Mouse (Mus musculus) intestine, postnatal 0 days (tissue): ENCODE measurements around the gene Cpt2. TPM values are rescaled to one million over a fixed set of nuclear protein-coding genes. Genes with fewer than 3 reads are reported as not detected.

Experiments
- ATAC-seq: fragments of 200-750 bp; cut with Nextera tagmentation; 2 replicates; pipeline ENCODE4 v1.8.0; 2017; ENCODE audit warnings: mild to moderate bottlenecking, moderate TSS enrichment, moderate library complexity
- H3K27ac ChIP-seq: fragments of 300-500 bp; sonication (generic); 2 replicates; pipeline ENCODE4 v1.5.1; 2014; ENCODE audit warnings: mild to moderate bottlenecking, low read depth, low read length, moderate library complexity
- H3K27me3 ChIP-seq: fragments of 300-500 bp; sonication (generic); replicated peaks from 2 replicates; pipeline ENCODE4 v1.6.1; 2014; ENCODE audit warnings: low read length, mixed read lengths; ENCODE audit not compliant: control insufficient read depth, insufficient read depth
- H3K36me3 ChIP-seq: fragments of 300-500 bp; sonication (generic); 2 replicates; pipeline ENCODE4 v1.6.1; 2014; ENCODE audit warnings: mild to moderate bottlenecking, moderate library complexity; ENCODE audit not compliant: control insufficient read depth, insufficient read depth
- H3K4me1 ChIP-seq: fragments of 300-500 bp; sonication (generic); replicated peaks from 2 replicates; pipeline ENCODE4 v1.6.1; 2014; ENCODE audit warnings: antibody characterized with exemption, low read length, mixed read lengths; ENCODE audit not compliant: control insufficient read depth, insufficient read depth
- H3K4me2 ChIP-seq: fragments of 300-500 bp; sonication (generic); replicated peaks from 2 replicates; pipeline ENCODE4 v1.6.1; 2014; ENCODE audit warnings: low read depth, mild to moderate bottlenecking, moderate library complexity
- H3K4me3 ChIP-seq: fragments of 300-500 bp; sonication (generic); 2 replicates; pipeline ENCODE4 v1.5.1; 2014; ENCODE audit warnings: low read depth, low read length
- H3K9ac ChIP-seq: fragments of 300-500 bp; sonication (generic); 2 replicates; pipeline ENCODE4 v1.6.1; 2014; ENCODE audit warnings: mild to moderate bottlenecking, low read depth, low read length
- H3K9me3 ChIP-seq: fragments of 300-500 bp; sonication (generic); 2 replicates; pipeline ENCODE4 v1.6.1; 2016; ENCODE audit warnings: mixed run types; ENCODE audit not compliant: control insufficient read depth
- CTCF ChIP-seq: sonication (generic); IDR thresholded peaks from 2 replicates; pipeline ENCODE4 v1.5.1; 2016; ENCODE audit warnings: low read depth, mild to moderate bottlenecking, control low read depth, antibody characterized with exemption, moderate library complexity
- WGBS: fragments of 180-500 bp; shearing (Covaris S2); extraction: QIAGEN DNeasy Blood & Tissue Kit; methylation state at CpG from one replicate; pipeline ENCODE4 v1.1.7; 2014; 5-methylcytosine and 5-hydroxymethylcytosine counted together
- polyA plus RNA-seq: library from polyadenylated mRNA; unstranded; fragments of >200 nt; fragmentation: Nextera tagmentation; extraction: Ambion mirVana; gene quantifications from 2 replicates; pipeline ENCODE4 v1.2.1, GENCODE M21; 2015

The Cpt2 gene
- polyA plus RNA-seq, 1 experiment from 2014 or later = 128 TPM

DNA sequence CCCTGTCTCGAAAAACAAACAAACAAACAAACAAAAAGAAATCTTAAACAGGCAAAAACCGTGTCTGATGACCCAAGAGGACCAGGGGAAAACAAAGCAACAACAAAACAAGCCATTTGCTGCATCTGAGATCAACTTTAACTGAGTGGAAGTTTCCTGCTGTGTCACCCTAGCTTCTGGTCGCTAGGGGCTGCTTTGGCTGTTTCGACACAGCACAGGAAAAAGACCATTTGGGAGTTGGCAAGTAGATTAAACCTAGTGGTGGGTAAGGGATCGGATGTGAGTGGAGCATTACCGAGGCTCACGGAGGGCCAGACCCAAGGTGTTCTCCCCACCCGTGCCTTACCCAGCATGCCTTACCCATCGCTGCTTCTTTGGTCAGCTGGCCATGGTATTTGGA is 16.8 kb downstream of the Cpt2 start:
- Histone ChIP-seq H3K27me3 (no peaks in the 10 kb centered on the region), H3K36me3 (peaks cover 86% of the 10 kb centered on the region), H3K4me1 (no peaks in the 10 kb centered on the region), H3K4me2 (no peak overlapping the region), H3K4me3 (no peak overlapping the region), H3K9me3 (no peaks in the 10 kb centered on the region), H3K27ac (no peak overlapping the region), H3K9ac (no peak overlapping the region)
- no peak for TF ChIP-seq CTCF
- 95% methylated on average over 9 of the region's 9 CpGs for WGBS
- ATAC-seq = no peak

DNA sequence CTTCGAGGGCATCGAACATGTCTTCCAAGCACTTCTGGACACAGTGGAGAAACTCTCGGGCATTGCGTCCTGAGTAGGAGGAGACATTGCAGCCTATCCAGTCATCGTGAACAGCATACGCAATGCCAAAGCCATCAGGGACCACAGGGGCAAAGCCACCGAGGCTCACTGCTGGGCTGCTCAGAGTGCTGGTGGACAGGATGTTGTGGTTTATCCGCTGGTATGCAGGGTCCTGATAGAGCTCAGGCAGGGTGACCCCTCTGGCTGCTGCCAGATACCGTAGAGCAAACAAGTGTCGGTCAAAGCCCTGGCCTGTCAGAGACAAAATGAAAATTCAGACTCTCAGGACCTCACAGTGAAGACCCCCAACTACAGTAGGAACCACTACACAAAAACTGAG is 19.2 kb downstream of the Cpt2 start:
- no peak for ATAC-seq
- Histone ChIP-seq H3K36me3 (peaks cover 80% of the 10 kb centered on the region), H3K9me3 (no peaks in the 10 kb centered on the region), H3K4me3 (no peak overlapping the region), H3K4me1 (no peaks in the 10 kb centered on the region), H3K27ac (no peak overlapping the region), H3K9ac (no peak overlapping the region), H3K4me2 (no peak overlapping the region), H3K27me3 (no peaks in the 10 kb centered on the region)
- WGBS = 93% methylated on average over 10 of the region's 10 CpGs
- TF ChIP-seq CTCF = no peak

DNA sequence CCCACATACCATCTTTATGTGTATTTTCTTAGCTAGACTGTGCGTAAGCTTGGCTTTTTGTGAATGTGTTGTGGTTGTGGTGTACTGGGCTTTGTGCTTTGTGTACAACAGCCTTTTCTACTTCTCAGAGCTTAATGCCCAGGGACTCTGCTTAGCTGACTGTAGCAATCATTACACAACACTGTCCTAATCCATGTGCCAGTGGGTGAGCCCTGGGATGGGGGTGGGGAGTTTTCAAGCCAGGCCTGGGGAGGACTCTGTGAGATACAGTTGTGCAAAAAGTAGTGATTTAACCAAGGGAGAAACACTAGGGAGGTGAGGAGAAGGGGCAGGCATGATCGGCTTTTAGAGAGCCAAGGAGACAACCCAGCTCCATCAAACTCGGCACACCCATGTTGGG is 23.2 kb downstream of the Cpt2 start:
- 85% methylated on average over 3 of the region's 3 CpGs for WGBS
- Histone ChIP-seq H3K9me3 (no peaks in the 10 kb centered on the region), H3K4me3 (no peak overlapping the region), H3K4me1 (no peaks in the 10 kb centered on the region), H3K36me3 (peaks cover 71% of the 10 kb centered on the region), H3K9ac (no peak overlapping the region), H3K4me2 (no peak overlapping the region), H3K27me3 (no peaks in the 10 kb centered on the region), H3K27ac (peak overlapping the region; percentile 21; the same call in 1 of the 2 replicates)
- ATAC-seq = no peak
- no peak for TF ChIP-seq CTCF

DNA sequence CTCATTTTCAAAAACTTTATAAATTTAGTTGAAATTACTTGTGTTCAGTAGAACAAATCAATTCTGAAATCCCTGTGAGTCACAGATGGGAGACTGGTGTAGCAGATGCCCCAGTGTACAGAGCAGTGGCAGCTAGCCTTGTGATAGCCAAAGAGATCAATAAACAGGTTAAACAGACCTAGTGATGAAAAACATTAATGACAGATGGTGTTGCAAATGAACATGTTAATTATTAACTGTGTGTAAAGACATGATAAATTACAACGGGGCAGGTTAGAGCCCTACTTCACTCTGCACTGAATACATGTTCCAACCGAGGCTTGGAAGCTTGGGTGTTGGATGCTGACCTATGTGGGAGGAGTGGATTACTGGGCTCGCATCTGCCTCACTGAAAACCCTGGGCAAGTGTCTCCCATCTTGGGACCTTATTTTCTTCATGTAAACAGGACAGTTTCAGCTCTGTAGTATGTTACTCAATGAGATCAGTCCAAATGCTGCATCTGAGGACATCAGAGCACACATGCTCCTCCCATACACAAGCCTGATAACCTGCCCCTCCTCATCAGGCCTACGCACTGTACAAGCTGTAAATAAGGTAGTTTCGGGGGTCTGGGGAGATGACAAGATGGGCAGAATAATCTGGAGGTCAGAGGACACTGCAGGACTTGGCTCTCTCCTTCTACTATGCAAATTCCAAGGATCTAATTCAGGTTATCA is 24.0 kb downstream of the Cpt2 start:
- 49% methylated on average over 5 of the region's 5 CpGs for WGBS
- no peak overlapping the region for H3K27ac ChIP-seq

DNA sequence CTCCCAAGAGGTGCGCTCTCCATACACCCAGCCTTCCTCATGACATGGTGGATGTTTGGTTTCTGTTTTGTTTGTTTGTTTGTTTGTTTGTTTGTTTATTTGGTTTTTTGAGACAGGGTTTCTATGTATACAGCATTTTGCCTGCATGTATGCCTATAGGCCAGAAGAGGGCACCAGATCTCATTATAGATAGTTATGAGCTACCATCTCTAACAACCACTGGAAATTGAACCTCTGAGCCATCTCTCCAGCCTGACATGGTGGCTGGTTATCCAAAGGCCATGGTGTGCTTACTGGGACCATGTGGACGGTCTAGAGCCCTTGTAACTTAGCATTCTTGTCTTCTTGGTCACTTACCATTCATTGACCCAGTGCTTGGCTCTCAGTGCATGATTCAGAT is 30.7 kb downstream of the Cpt2 start:
- no peak for ATAC-seq
- Histone ChIP-seq H3K4me3 (no peak overlapping the region), H3K4me2 (no peak overlapping the region), H3K9me3 (no peaks in the 10 kb centered on the region), H3K36me3 (peaks cover 36% of the 10 kb centered on the region), H3K9ac (no peak overlapping the region), H3K27me3 (no peaks in the 10 kb centered on the region), H3K27ac (no peak overlapping the region), H3K4me1 (no peaks in the 10 kb centered on the region)
- 81% methylated on average over 2 of the region's 2 CpGs for WGBS
- TF ChIP-seq CTCF = peak; percentile 75

More for the DNA sequence above, 24.0 kb downstream of the Cpt2 start:
- peak; percentile 76 for ATAC-seq
- H3K27me3 ChIP-seq = no peaks in the 10 kb centered on the region
- H3K4me3 ChIP-seq = no peak overlapping the region
- no peaks in the 10 kb centered on the region for H3K4me1 ChIP-seq
- no peaks in the 10 kb centered on the region for H3K9me3 ChIP-seq
- H3K36me3 ChIP-seq = peaks cover 69% of the 10 kb centered on the region
- H3K4me2 ChIP-seq = no peak overlapping the region
- no peak for TF ChIP-seq CTCF
- H3K9ac ChIP-seq = no peak overlapping the region

DNA sequence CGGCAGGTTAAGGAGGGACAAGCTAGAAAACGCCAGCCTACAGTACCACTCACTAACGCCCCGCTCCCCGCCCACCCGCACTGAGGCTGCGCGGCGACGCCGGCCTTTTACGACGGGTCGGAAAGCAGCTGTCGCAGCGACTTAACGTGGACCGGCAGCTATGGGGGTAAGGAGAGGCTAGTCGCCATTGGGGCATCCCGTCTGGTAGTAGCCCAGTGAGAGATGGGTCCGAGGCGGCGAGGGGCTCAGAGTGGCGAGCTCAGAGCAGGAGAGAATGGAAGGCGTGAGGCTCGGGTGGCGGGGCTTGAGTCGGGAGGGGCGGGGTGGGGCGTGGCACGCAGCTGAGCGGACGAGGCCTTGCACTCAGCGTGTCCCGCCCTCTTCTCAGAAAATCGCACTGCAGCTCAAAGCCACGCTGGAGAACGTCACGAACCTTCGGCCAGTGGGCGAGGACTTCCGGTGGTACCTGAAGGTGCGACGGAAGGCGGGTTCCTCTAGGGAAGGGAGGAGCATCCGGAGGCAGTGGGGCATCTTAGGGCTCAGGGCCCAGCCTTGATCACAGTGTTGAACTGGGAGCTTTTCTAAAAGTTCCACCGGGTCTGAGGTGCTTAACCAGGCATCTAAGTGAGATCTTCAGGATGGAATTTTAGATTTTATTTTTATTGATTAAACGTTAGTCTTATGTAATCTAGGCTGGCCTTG is 33.5 kb downstream of the Cpt2 start, which contains the start of gene 0610037L13Rik:
TSS of gene 0610037L13Rik (plus strand) at position 83 of the 702 bp plus-strand sequence.
- H3K4me2 ChIP-seq = peak within 1 kb of the TSS; percentile 79
- peak within 1 kb of the TSS; percentile 70 for H3K4me3 ChIP-seq
- 2% methylated on average over 46 of the region's 48 CpGs for WGBS
- no peak for TF ChIP-seq CTCF
- peak; percentile 92 for ATAC-seq
- H3K36me3 ChIP-seq = peaks cover 41% of the 10 kb centered on the region
- peak within 1 kb of the TSS; percentile 42 for H3K27ac ChIP-seq
- no peaks in the 10 kb centered on the region for H3K27me3 ChIP-seq
- no peaks in the 10 kb centered on the region for H3K4me1 ChIP-seq
- H3K9me3 ChIP-seq = no peaks in the 10 kb centered on the region
- H3K9ac ChIP-seq = peak within 1 kb of the TSS; percentile 60
